Mouse (Mus musculus): ENCODE data around the gene Mus81.

GRCm38 (mm10) chr19:5472857-5473256, 15.3 kb downstream of the Mus81 start:
- TF ChIP-seq CTCF (conservative IDR thresholded peaks at IDR 0.05; ENCODE audit: insufficient read depth, insufficient read length, low read depth, low read length) (no peak), POLR2A (IDR thresholded peaks at IDR 0.05; ENCODE audit: low read depth, low read length) (no peak)
